Mouse (Mus musculus) heart, adult 10 weeks (tissue): ENCODE results near the gene Ttll4. TPM values are rescaled to one million over a fixed set of nuclear protein-coding genes. Genes with fewer than 3 reads are reported as not detected.

Experiments
- polyA plus RNA-seq: library from polyadenylated mRNA; stranded (reverse); fragments of 350-450 nt; fragmentation: Illumina TruSeq; extraction: RNeasy Lipid Tissue Mini Kit (QIAGEN cat#74804); gene quantifications from one replicate; pipeline ENCODE4 v1.2.3, GENCODE M21; 2014; ENCODE audit warnings: low read depth, low replicate concordance

Gene Ttll4
- 9.1 TPM for polyA plus RNA-seq

GRCm38 (mm10) chr1:74661448-74662195, at the start of gene Ttll4:
Gene Ttll4, plus strand, starts transcription at chr1:74661745.

GRCm38 (mm10) chr1:74713099-74713858, 51.7 kb downstream of the Ttll4 start, which contains the start of gene Cyp27a1:
Gene Cyp27a1, plus strand, starts transcription at chr1:74713574.

GRCm38 (mm10) chr1:74748643-74749271, 87.2 kb downstream of the Ttll4 start, which contains the start of gene Prkag3:
Gene Prkag3, minus strand, starts transcription at chr1:74749221.

Other genes starting within 250 kb of the Ttll4 start
- 12.3 TPM for gene Cnot9, start 155.7 kb upstream of the Ttll4 start, polyA plus RNA-seq
- not detected for gene Plcd4, start 118.9 kb upstream of the Ttll4 start, polyA plus RNA-seq
- gene Usp37, start 117.5 kb upstream of the Ttll4 start, polyA plus RNA-seq = 6.2 TPM
- gene Zfp142, start 73.5 kb upstream of the Ttll4 start, polyA plus RNA-seq = 8.2 TPM
- gene Bcs1l, start 73.5 kb upstream of the Ttll4 start, polyA plus RNA-seq = 32.6 TPM
- gene Rnf25, start 60.3 kb upstream of the Ttll4 start, polyA plus RNA-seq = 22.2 TPM
- 0.76 TPM for gene Stk36, start 60.3 kb upstream of the Ttll4 start, polyA plus RNA-seq
- gene Cyp27a1, start 51.8 kb downstream of the Ttll4 start, polyA plus RNA-seq = 29.9 TPM
- 3.5 TPM for gene Prkag3, start 87.5 kb downstream of the Ttll4 start, polyA plus RNA-seq
- not detected for gene Wnt6, start 110.1 kb downstream of the Ttll4 start, polyA plus RNA-seq
- not detected for gene Wnt10a, start 129.8 kb downstream of the Ttll4 start, polyA plus RNA-seq
- gene Cdk5r2, start 193.2 kb downstream of the Ttll4 start, polyA plus RNA-seq = not detected
- gene Fev, start 223.7 kb downstream of the Ttll4 start, polyA plus RNA-seq = not detected
- not detected for gene Cryba2, start 231.4 kb downstream of the Ttll4 start, polyA plus RNA-seq